Mouse (Mus musculus) liver, embryonic 14.5 days (tissue): ENCODE measurements around the gene Kank2.

Source experiments
- CTCF ChIP-seq: IDR thresholded peaks from 2 replicates; pipeline ENCODE4 v1.5.1; 2016; ENCODE audit warnings: antibody characterized with exemption, low read depth, control low read depth
- EP300 ChIP-seq: IDR thresholded peaks from 2 replicates; pipeline ENCODE4 v1.6.1; 2016; ENCODE audit warnings: antibody characterized with exemption, low read depth

GRCm38 (mm10) chr9:21741514-21741913 lies 57.0 kb downstream of the Kank2 start:
- TF ChIP-seq CTCF (no peak), EP300 (no peak)
